Mouse (Mus musculus) E14TG2a.4 (cell line): ENCODE data around the gene Bcl11b.

ENCODE experiments used
- CTCF ChIP-seq: conservative IDR thresholded peaks from 2 replicates; pipeline ENCODE4 v1.5.1; 2014; ENCODE audit warnings: low read length
- NANOG ChIP-seq: IDR thresholded peaks from 2 replicates; pipeline ENCODE4 v1.6.1; 2014; ENCODE audit warnings: borderline replicate concordance, low read length, mixed read lengths
- POU5F1 ChIP-seq: IDR thresholded peaks from 2 replicates; pipeline ENCODE4 v1.6.1; 2014; ENCODE audit warnings: low read length, borderline replicate concordance

- no peak for TF ChIP-seq CTCF
- no peak for TF ChIP-seq NANOG
- no peak for TF ChIP-seq POU5F1
These were observed 43.5 kb downstream of the Bcl11b start for GRCm38 (mm10) chr12:107959872-107960271.
